Mouse (Mus musculus) liver, embryonic 14.5 days (tissue): Measurements from ENCODE around the gene Cdk5rap3.

Experiments used
- CTCF ChIP-seq: IDR thresholded peaks from 2 replicates; pipeline ENCODE4 v1.5.1; 2016; ENCODE audit warnings: antibody characterized with exemption, low read depth, control low read depth
- EP300 ChIP-seq: IDR thresholded peaks from 2 replicates; pipeline ENCODE4 v1.6.1; 2016; ENCODE audit warnings: antibody characterized with exemption, low read depth

- TF ChIP-seq CTCF (no peak), EP300 (no peak)
Observed at GRCm38 (mm10) chr11:96946498-96946897, 30.2 kb upstream of the Cdk5rap3 start.
